Mouse (Mus musculus) adrenal gland, postnatal 0 days (tissue): ENCODE results near the gene Lcp2. TPM values are rescaled to one million over a fixed set of nuclear protein-coding genes. Genes with fewer than 3 reads are reported as not detected.

Experiments used
- polyA plus RNA-seq: library from polyadenylated mRNA; unstranded; fragments of >200 nt; fragmentation: Nextera tagmentation; extraction: Ambion mirVana; gene quantifications from 2 replicates; pipeline ENCODE4 v1.2.1, GENCODE M21; 2015

The Lcp2 gene
- polyA plus RNA-seq: 2.5 and 3.3 TPM in 2 replicates

GRCm38 (mm10) chr11:34046767-34047541, at the start of gene Lcp2:
Gene Lcp2, plus strand, starts transcription at chr11:34046920.

GRCm38 (mm10) chr11:34098422-34098821, 51.7 kb downstream of the Lcp2 start, which contains the start of gene 4930469K13Rik:
Gene 4930469K13Rik, minus strand, starts transcription at chr11:34098554.

Other genes with a start within 250 kb of the Lcp2 start
- gene Kcnmb1, start 83.9 kb upstream of the Lcp2 start, polyA plus RNA-seq: 0.05 TPM in 1 of 2 replicates, not detected in the other
- 11.5 and 15.7 TPM in 2 replicates for gene Kcnip1, start 53.8 kb upstream of the Lcp2 start, polyA plus RNA-seq
- gene 4930469K13Rik, start 51.6 kb downstream of the Lcp2 start, polyA plus RNA-seq: 1.7 TPM in 1 of 2 replicates, not detected in the other
- gene Foxi1, start 161.2 kb downstream of the Lcp2 start, polyA plus RNA-seq: 0.11 and 0.32 TPM in 2 replicates